Mouse (Mus musculus): ENCODE data around the gene Ccdc61. TPM values are rescaled to one million over a fixed set of nuclear protein-coding genes. Genes with fewer than 3 reads are reported as not detected.
A peak's percentile ranks its signal among the peaks of the same experiment; 100 is the strongest.
"Not testable (repeated sequence)": the region's sequence is repeated elsewhere in the genome, so short reads cannot be mapped to it uniquely, and the experiment has no call there.

Gene Ccdc61
- polyA plus RNA-seq, 1 experiment, result 31.4 TPM

- DNase-seq (ENCODE audit: low spot score), result no peak
Measured at GRCm38 (mm10) chr7:18916254-18916653, 6.0 kb upstream of the Ccdc61 start.

- DNase-seq (ENCODE audit: low spot score), result no peak
Measured at GRCm38 (mm10) chr7:18909797-18910196, 418 bp downstream of the Ccdc61 start.

DNA sequence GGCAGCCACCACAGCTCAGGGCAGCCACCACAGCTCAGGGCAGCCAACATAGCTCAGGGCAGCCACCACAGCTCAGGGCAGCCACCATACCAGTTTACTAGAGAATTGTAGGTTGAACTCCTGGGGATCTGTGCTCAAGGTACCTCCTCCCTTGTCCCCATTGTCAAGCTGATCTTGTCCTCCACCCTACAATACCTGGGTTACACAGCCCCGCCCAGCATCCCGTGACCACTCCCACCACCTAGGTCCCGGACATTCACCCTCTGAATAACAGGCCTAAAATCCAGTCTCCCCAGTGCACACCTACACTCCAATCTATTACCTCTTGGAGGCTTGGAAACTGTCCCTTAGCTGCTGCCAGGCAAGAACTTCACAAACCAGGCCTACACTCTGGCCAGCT is 5.2 kb downstream of the Ccdc61 start:
- no peak for DNase-seq (ENCODE audit: low spot score)

GRCm38 (mm10) chr7:18902486-18902885 is 7.7 kb downstream of the Ccdc61 start:
- DNase-seq (ENCODE audit: low spot score), result no peak

GRCm38 (mm10) chr7:18900513-18900912 is 9.7 kb downstream of the Ccdc61 start:
- DNase-seq (ENCODE audit: low spot score), result no peak

GRCm38 (mm10) chr7:18896536-18896935 is 13.7 kb downstream of the Ccdc61 start:
- DNase-seq (ENCODE audit: low spot score), result no peak

GRCm38 (mm10) chr7:18893651-18894430 is 16.4 kb downstream of the Ccdc61 start:
- peak; percentile 32 for DNase-seq (ENCODE audit: low spot score)

- no peak for DNase-seq (ENCODE audit: low spot score)
Measured at GRCm38 (mm10) chr7:18893009-18893408, 17.2 kb downstream of the Ccdc61 start.

DNA sequence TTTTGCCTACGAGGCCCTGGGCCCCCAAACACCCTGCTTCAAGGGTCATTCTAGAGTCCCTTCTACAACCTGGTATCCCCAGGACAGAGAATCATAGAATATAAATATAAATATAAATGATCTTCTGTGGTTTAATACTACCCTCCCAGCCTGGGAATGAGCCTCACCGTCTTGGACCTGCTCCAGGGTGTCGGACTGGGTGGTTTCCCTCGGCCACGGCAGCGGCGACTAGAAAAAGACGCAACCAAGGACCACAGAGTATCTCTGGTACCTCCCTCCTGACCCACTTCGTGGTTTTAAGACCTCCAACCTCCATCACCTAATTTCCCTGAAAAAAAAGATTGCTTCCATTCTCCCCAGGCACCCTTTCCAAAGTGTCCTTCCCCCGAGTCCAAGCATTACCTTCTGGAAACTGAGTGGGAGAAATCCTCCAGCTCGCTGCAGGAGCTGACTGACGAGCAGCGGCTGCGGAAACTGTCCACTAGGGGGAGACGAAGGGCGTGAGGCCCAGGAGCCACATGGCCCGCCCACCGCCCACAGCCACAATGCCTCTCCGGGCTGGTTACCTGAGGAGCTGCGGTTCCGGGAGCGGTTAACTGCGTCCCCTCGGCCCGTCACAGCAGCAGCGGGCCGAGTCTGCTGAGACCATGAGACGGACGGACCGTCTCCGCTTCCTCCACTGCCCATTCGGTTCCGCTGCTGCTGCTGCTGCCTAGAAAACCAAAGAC is 18.2 kb downstream of the Ccdc61 start:
- peak; percentile 70 for DNase-seq (ENCODE audit: low spot score)

DNA sequence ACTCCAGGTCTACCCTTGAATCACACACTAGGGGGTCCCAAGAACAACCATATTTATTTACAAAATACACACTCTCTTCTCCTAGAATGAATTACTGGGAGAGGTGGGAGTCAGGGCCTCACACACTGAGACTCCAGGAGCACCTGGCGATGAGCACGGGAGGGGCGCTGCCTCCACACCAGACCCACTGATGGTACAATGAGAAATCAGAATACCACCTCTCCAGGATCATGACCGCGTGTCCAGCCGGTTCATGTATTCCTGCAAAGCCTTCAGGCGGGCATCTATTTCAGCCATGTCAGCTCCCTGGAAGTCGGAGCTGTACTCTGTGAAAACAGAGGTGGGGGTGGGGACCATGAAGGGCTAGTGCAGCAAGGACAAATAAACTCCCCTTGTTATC is 19.4 kb downstream of the Ccdc61 start:
- no peak for DNase-seq (ENCODE audit: low spot score)

DNA sequence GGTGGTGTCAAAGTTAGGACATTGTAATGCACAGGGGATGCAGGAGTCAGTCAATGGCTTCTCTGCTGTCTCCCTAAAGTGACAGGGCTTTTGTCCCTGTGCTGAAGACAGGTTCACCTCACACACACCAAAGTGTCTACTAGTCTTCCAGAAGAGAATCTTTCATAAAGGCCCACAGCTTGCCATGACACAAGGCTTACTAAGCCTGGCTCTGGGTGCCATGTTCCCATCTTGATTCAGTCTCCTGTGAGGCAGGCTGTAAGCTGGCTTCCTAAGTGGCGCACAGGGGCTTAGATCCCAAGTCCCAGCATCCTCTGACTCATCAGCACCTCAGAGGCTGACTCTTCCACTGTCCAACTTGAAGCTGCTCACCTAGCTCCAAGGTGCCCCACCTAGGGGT is 23.3 kb downstream of the Ccdc61 start:
- no peak for DNase-seq (ENCODE audit: low spot score)

GRCm38 (mm10) chr7:18884745-18885422 is 25.3 kb downstream of the Ccdc61 start:
- DNase-seq (ENCODE audit: low spot score), result no peak

DNA sequence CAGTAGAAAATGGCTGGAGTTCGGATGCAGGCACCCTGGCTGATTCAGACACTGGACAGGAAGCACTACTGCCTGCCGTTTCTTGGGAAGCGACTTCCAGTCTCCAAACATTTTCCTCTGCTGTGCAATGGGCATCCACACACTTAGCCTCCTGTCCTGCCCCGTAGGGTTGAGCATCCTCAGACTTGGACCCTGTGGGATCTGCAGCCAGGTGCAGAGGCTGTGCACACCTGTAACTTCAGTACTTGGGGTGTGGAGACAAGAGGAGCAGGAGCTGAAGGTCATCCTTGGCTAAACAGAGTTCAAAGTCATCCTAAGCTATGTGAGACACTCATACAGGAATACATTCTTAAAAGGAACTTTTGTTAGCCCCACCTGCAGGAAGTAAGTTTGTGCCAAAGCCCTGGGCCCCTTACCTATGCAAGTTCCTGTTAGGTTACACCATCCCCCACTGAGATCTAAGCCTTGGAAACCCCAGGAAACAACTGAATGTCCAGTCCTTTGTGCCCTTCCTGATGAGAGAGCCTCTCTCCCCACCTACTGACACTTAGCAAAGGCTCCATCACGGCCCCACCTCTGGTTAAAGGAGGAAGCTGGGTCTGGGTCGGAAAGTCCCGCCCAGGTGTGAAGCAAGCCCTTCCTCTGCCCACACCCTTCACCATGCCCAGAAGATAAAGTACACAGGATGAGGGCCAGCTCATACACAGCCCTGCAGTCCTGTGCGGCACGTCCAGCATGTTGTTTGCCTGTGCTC is 26.0 kb downstream of the Ccdc61 start:
- no peak for DNase-seq (ENCODE audit: low spot score)

DNA sequence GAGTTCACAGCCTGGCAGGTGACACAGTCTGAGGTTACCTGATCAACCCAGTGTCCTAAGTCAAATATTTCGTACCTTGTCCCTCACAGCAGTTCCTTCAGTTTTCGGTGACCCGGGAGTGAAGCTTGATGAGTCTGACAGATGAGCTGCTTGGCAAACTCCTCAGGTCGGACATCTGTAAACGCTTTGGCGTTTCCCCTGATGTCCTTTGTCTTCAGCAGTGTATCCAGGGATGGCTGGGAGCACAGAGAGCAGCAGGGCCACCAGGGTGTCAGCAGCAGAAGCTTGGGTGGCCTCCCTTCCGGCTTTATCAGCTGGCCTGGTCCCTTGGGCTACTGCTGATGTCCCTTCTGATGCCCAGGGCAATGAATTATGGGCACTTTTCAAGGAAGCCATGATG is 31.5 kb downstream of the Ccdc61 start:
- DNase-seq (ENCODE audit: low spot score), result no peak

GRCm38 (mm10) chr7:18875372-18875771 is 34.8 kb downstream of the Ccdc61 start:
- no peak for DNase-seq (ENCODE audit: low spot score)

GRCm38 (mm10) chr7:18873253-18873652 is 37.0 kb downstream of the Ccdc61 start:
- DNase-seq (ENCODE audit: low spot score), result no peak

GRCm38 (mm10) chr7:18872816-18873215 is 37.4 kb downstream of the Ccdc61 start:
- no peak for DNase-seq (ENCODE audit: low spot score)

- no peak for DNase-seq (ENCODE audit: low spot score)
Measured at GRCm38 (mm10) chr7:18872014-18872802, 38.0 kb downstream of the Ccdc61 start.

DNA sequence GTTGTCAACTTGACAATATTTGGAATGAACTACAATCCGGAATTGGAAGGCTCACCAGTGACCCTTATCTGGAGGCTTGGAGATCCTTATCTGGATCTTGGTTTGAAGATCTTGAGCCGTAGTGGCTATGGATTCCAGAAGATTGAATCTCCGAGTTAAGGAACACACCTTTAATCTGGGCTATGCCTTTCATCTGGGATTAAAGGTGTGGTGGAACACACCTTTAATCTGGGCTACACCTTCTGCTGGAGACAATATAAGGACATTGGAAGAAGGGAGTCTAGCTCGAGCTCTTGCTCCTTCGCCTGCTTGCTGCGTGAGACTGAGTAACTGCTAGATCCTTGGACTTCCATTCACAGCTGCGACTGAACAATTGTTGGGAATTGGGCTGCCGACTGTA is 39.2 kb downstream of the Ccdc61 start, which contains the start of gene Pglyrp1:
Gene Pglyrp1 (plus strand): TSS at position 301 of the 400 bp plus-strand sequence.
- DNase-seq (ENCODE audit: low spot score), result not testable (repeated sequence)

- DNase-seq (ENCODE audit: low spot score), result no peak
Measured at GRCm38 (mm10) chr7:18868491-18868890, 41.7 kb downstream of the Ccdc61 start.

DNA sequence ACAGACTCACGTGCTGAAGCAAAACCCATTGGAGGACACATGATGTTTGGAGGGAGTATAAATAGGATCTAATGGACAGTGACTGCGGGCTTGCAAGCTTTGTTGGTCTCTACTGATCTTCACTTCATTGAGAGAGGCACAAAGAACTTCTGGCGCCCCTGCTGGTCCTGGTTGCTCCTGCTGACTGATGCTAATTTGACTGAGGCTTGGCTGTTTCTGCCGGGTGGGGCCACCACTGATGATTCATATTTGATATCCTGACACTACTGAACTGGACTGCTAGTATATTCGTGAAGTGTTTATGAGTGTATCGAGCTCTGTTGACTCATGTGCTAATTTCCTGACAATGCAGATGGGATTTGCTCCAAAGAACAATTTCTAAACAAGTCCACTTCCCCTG is 47.4 kb downstream of the Ccdc61 start:
- no peak for DNase-seq (ENCODE audit: low spot score)
